Mouse (Mus musculus) c-Kit-positive CD71-negative TER-119-negative erythroid progenitor cells, embryonic 14.5 days (primary cell): ENCODE data around the gene Acot6.
A peak's percentile ranks its signal among the peaks of the same experiment; 100 is the strongest.
"Not testable (repeated sequence)": the region's sequence is repeated elsewhere in the genome, so short reads cannot be mapped to it uniquely, and the experiment has no call there.

Experiments
- DNase-seq: peaks from one replicate; pipeline ENCODE4 v3.0.0-alpha.2; 2013; ENCODE audit warnings: low read depth

Gene Acot6

DNA sequence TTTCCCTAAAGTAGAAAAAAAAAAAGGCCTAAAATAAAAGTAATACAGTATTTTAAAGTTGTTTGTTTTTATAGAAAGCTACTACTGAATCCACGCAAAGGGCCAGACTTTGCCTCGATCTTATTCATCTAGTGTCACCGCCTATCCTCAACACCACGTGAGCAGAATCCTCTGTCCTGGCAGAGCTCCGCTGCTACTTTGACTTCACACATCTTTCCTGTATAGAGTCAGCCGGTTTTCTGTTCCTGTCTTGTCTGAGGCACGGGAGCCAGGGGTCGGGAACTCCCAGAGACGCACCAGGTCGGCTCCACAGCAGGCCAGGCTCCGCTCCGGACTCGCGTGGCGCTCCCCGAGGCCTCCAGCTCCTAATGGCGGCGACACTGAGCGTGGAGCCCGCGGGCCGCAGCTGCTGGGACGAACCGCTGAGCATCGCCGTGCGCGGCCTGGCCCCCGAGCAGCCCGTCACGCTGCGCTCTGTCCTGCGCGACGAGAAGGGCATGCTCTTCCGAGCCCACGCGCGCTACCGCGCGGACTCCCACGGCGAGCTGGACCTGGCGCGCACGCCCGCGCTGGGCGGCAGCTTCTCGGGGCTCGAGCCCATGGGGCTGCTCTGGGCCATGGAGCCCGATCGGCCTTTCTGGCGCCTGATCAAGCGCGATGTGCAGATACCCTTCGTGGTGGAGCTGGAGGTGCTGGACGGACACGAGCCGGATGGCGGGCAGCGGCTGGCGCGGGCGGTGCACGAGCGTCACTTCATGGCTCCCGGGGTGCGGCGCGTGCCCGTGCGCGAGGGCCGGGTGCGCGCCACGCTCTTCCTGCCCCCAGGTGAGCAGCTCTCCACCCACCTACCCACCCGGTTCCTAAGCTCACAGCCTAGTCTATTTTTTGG is at the start of gene Acot6:
Acot6 (plus strand) TSS at position 51 of the 889 bp plus-strand sequence.
- not testable (repeated sequence) for DNase-seq

DNA sequence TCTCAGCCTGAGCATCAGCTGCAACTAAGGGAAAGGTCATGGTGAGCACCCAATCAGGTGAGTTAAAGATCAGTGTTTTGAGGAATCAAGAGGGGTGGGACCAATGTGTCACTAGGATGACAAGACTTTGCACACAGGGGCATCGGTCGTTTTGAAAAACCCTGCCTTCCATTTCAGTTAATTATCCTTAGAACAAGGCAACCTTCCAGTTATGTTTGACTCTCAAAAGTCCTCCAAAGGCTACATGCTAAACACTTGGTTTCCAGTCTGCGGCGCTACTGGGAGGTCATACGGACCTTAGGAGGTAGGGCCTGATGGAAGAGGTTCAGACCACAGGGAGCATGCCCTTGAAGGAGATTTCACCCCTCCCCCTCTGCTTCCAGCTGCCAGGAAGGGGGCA is 49.7 kb upstream of the Acot6 start:
- not testable (repeated sequence) for DNase-seq

DNA sequence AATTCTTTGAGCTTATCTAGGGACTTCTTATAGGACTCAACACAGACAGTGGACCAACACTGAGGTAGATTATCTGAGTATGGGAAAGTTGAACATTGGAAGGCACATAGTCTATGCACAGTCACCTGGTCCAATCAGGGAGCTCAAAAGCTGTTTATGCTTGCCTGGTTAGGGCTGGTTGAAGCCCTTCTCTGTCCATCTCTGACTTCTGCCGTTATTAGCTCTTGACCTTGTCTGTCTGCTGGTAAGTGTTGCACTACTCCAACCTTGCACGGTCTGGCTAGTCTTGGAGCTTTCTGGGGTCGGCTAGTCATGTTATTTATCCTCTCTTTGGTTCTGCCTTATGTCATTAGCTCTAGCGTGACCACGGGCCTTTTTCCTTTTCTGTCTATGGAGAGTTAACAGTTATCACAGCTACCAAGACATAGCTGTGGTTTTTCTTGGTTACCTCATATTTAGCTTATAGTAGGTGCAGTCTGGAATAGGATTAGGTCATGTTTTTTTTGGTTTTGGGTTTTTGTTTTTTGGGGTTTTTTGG is 48.4 kb upstream of the Acot6 start, which contains the start of gene Acot3:
Acot3 (plus strand) TSS at position 208 of the 538 bp plus-strand sequence.
- DNase-seq: no peak

DNA sequence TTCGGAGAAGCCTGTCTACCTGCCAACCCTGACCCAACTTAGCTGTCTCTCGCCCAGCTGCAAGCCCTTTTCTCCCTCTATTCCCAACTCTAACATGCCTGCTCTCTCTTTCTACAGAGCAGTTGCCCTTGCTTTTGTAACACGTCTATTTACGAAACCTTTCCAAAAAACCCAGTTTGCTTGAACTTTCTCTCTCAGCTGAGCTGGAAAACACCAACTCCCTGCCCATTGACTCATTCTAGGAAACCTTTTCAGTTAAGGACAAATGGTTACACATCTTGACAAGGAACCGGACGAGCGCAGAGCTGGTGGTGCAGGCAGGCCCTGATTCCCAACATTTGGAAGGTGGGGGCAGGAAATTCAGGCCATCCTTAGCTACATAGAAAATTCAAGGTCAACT is 47.8 kb upstream of the Acot6 start:
- DNase-seq: no peak

DNA sequence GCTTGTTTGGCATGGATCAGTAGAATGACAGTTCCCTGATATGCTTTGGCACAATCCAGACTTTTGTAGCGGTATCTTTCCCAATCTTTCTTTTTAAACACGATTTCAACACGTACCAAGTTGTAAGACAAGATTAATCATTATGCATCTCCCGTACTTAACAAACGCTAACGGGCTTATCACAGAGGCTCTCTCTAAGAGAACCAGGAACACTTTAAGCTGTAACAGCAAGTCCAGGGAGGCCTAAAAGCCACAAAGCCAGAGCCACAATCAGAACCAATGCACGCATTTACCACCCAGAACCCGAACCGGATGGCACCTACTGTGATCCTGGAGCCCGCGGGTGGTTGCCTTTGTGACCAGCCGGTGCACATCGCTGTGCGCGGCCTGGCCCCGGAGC is 47.3 kb upstream of the Acot6 start:
- no peak for DNase-seq

DNA sequence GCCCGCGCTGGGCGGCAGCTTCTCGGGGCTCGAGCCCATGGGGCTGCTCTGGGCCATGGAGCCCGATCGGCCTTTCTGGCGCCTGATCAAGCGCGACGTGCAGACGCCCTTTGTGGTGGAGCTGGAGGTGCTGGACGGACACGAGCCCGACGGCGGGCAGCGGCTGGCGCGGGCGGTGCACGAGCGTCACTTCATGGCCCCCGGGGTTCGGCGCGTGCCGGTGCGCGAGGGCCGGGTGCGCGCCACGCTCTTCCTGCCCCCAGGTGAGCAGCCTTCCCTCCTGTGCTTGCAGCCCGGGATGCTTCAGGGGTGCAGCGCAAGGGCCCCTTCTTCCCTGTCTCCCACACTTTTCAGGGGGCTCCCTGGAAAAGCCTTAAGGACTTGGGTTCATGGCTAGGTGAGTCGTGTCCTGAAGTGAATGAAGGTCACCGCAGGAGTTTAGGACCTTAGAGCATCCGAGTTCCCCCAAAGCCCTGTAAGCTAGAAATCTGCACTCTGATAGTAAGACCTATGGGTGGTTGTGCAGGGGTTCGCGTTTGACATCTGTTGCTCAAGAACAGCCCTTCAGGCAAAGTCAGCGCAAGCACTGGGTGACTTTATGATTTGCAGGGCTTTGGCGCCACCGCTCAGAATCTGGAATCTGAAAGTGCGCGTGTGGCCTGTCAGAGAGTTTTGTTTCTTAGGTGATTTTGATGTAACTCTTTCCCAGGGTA is 46.6 kb upstream of the Acot6 start:
- DNase-seq: no peak

DNA sequence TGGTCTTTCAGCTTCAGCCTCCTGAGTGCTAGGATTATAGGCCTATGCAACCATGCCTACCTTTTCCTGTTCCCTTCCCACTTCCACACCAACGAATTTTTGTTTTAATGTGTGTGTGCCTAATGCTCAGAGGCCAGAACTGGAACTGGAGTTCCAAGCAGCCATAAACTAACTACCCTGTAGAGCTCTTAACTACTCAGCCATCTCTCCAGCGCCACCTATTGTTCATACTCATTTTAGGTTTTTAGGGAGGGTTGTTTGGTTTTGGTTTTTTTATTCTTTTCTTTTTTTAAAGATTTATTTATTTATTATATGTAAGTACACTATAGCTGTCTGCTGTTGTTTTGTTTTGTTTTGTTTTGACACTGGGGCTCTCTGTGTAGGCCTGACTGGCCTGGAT is 39.5 kb upstream of the Acot6 start:
- peak; percentile 66 for DNase-seq

DNA sequence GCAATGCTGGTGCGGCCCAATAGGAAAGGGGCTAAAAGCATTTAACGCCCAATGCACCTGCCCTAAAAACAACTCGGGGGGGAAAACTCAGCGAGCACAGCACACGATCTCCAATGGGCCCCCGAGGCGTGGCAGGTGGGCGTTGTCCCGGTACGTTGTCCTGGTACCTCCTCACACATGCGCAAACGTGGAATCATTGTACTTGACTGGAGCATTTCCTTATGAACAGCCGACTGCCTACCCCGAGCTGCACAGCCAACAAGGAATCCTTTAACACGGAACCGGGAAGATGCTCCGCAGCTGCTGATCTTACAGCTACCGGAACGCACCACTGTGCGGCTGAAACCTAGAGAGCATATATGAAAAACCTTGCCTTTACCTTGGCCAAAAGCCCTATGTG is 38.1 kb upstream of the Acot6 start:
- DNase-seq: no peak

DNA sequence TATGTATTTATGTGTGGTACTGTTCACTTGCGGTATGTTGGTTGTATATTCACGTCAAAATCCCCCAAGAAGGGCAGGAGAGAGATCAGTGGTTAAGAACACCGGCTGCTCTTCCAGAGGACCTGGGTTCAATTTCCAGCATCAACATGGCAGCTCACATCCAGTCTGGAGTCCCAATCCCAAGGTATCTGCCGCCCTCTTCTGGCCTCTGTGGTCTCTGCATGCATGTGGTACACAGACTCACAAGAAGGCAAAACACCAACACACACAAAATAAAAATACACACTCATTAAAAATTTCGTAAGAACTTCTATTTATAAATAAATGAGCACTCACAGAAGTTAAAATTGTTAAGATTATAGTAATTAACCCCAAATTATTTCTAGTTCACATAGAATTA is 37.2 kb upstream of the Acot6 start:
- DNase-seq: no peak

DNA sequence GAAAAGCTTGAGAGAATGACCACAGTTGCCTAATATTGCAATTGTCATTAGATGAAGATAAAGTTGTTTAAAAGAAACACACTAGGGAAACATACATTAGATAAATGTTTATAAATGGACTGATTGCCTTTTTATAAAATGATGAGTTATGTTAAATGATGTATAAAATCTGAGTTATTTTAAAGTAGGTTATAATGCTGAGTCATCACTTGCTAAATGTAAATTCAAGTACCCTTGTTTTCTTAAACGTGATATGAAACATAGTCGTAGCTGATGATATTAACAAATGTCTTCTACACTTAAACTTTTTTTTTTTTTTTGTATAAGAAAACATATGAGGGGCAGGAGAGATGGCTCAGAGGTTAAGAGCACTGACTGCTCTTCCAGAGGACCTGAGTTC is 36.6 kb upstream of the Acot6 start:
- DNase-seq: no peak

DNA sequence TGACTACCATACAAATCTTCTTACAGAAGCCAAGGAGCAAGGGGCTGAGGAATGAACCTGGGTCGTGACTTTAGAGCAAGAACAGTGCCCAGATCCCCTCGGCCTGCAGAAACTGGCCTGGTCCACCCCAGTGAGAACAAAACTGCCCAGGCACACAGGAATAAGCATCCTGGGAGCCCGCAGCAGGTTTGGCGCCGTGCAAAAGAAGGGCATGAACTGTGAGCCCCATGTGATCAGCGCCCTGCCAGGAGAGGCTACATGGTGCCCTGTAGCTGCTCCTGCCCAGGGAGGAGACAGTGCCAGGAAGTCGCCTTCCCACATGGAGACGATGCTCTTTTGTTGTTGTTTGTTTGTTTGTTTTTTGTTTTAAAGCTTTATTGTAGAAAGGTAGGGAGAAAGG is 35.8 kb upstream of the Acot6 start:
- no peak for DNase-seq

DNA sequence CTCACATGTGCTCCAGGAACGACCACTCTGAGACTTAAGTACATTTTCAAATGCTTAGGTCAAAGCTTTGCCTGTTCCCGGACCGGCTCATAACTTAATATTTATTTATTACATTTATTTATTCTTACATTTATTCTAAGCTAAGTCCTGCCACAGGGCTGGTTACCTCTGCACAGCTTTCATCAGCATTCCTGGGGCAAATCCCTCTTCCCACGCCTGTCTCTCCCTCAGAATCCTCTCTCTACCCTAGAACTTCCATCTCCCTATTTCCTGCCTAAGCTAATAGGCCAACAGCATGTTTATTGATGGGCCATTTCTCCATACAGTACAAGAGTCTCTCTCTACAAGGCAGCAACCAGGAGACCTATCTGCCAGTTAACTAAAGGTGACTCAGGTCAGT is 32.7 kb upstream of the Acot6 start:
- DNase-seq: no peak

DNA sequence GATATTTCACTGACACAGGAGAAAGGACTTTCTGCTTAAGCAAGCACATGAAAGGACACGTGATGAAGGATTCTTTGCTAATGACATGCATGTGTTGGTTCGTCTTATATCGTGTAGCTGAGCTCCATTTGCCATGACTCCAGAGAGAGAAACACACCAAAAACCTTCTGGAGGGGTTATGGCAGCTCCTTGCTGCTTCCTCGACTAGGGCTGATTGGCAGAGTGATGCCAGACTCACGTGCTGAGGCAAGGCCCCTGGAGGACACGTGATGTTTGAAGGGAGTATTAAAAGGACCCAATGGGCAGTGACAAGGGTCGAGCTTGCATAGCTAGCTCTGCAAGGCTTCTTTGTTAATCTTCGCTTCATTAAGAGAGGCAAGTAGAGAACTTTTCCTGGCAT is 32.2 kb upstream of the Acot6 start:
- no peak for DNase-seq

DNA sequence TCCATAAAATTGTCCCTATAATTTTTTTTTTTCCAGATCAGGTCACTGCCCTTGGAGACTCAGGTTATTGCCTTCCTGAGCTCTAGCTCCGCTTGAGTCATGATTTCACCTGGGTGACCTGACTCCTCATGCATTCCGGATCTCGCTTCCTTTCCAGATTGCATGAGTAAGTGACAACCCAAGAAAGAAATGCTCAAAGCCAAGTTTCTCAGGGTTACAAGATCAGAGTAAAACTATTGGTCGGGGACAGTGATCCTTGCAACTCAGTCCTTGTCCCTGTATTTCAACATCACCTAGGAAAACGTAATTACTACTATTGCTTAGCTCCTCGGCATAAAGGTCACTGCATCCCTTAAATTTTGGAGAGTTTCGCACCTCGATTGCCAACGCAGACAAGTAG is 31.5 kb upstream of the Acot6 start, which contains the start of gene Acot5:
Acot5 (plus strand) TSS at position 340 of the 400 bp plus-strand sequence.
- DNase-seq: no peak

DNA sequence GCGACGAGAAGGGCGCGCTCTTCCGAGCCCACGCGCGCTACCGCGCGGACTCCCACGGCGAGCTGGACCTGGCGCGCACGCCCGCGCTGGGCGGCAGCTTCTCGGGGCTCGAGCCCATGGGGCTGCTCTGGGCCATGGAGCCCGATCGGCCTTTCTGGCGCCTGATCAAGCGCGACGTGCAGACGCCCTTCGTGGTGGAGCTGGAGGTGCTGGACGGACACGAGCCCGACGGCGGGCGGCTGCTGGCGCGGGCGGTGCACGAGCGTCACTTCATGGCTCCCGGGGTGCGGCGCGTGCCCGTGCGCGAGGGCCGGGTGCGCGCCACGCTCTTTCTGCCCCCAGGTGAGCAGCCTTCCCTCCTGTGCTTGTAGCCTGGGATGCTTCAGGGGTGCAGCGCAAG is 30.9 kb upstream of the Acot6 start:
- DNase-seq: not testable (repeated sequence)

DNA sequence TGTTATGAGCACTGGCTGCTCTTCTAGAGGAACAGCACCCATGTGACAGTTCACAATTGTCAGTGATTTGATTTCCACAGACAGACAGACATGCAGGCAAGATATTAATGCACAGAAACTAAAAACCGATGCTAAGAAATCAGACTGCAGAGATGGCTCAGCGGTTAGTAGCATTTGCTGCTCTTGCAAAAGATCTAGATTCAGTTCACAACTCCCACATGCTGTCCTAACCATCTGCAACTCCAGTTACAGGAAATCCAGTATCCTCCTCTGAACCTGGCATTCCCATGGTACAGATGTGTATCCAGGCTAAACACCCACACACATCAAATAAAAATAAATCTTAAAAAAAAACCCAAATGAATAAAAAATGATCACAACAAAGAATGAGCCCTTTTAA is 28.8 kb upstream of the Acot6 start:
- no peak for DNase-seq

DNA sequence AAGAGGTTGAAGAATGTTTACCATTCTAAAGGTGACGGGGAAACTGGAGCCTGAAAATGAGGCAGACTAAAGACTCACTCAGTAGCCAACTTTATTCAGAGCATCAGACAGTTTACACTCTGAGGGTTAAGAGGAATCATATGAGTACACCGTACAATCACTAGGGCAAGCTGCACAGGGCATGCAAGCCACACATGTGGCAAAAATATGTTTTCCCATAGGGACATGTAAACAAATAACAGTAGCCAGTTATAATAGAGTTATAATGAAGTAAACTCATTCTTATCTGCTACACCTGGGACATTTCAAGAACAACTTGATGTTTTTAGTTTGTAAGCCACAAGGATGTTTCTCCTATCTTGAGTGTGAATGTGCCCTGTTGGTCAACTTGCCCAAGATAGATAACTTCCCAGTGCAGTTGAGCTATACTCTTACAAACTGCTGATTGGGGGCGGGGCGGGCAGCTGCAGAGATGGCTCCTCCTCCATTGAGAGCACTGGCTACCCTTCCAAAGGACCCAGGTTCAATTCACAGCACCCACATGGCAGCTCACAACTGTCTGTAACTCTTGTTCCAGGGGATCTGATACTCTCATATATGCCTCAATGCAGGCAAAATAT is 23.0 kb upstream of the Acot6 start:
- DNase-seq: no peak

DNA sequence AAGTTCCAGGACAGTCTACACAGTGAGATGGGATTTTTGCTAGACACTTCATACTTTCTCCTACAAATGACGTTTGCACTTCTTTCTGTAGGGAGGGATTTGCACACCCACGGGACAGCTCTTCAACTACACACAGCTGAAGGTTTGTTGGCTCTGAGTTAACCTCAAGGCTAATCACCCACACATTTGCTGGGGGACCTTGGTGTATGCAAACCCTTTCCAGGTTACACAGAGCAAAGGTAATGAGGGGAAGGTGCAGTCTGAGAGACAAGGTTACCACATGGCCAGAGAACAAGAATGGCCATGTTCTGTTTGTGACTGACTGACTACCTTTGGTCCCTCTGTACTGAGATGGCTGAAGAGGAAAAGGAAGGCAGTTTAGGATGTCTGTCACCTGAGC is 16.6 kb upstream of the Acot6 start:
- no peak for DNase-seq

DNA sequence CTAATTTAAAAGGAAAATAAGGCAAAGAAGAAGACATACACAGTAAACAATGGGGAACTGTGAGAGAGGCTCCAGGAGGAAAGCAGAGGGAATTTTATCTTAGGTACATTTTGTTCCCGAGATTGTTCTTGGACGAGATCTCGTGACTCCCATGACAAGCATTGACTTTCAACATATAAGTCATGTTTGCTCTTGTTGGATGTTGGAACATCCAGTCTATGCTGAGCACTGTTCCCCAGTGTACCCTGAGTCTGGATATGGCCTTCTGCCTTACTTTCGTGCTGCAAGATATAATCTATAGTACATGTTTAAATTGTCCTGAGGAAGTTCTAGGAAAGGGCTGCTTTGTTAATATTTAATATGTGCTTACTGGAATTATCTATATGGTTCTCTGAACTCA is 15.9 kb upstream of the Acot6 start:
- no peak for DNase-seq

DNA sequence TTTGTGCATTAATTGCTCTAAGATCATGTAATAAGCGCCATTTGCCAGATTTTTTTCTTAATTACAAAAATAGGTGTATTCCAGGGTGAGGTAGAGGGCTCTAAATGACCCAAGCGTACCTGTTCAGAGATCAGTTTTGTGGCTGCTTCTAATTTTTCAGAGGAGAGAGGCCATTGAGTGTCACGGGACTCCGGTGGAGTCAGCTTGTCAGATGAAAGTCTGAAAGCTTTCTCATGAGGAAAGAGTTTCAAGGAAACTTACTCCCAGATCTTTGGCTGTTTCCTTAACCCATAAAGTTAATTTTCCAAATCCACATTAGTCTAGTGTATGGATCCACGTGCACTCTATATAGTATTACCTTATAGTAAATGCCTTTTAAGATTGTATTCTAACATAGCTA is 5.8 kb upstream of the Acot6 start:
- DNase-seq: not testable (repeated sequence)

DNA sequence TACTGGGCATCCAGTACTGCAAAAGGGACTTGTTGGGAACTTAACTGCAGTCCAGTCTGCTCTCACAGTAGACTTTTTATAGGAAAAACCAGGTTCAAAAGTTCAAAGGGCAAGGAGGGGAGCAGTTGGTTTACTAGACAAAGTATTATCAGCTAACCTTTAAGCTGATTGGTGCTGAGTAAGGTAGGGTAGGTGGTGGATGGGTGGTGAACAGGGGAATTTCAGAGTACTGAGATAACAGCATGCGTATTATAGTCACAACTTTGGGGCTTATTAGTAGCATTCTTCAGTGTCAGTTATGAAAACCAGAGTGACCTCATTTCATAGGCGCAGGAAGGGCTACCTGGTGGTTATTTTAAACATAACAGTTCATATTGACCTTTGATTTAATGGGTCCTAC is 849 bp upstream of the Acot6 start:
- DNase-seq: no peak

DNA sequence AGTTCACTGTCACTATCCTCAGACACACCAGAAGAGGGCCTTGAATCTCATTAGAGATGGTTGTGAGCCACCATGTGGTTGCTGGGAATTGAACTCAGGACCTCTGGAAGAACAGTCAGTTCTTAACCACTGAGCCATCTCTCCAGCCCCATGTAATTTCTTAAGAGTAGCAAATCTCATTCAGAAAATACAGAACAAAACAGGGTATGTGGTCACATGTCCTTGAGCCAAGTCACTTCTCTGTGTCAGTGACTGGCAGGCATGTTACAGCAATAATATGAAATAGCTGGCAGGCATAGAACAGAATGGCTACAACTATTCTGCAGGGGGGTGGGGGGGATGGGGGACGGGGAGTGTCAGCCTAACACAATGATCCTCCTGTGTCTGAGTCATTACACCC is 383 bp upstream of the Acot6 start:
- no peak for DNase-seq

DNA sequence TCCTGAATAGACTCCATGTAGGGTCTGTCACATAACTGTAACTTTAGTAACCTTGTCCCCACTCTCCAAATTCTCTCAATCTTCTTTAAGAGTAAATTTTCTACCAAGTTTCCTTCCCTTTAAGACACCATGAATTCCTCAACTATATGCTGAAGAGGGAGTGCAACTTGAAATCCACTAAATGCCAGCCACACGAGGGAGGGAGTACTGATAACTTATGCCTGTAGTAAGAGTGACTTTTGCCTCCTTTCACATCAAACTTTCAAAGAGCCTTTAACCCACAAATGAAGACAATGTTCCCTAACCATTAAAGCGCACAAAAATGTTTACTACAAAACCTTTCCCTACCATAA is 1.0 kb downstream of the Acot6 start:
- no peak for DNase-seq
